Mouse (Mus musculus) embryonic facial prominence, embryonic 15.5 days (tissue): ENCODE data around the gene Rtkn. TPM values are rescaled to one million over a fixed set of nuclear protein-coding genes. Genes with fewer than 3 reads are reported as not detected.
A peak's percentile ranks its signal among the peaks of the same experiment; 100 is the strongest.
"Not testable (repeated sequence)": the region's sequence is repeated elsewhere in the genome, so short reads cannot be mapped to it uniquely, and the experiment has no call there.

ENCODE experiments used
- ATAC-seq: fragments of 200-750 bp; cut with Nextera tagmentation; 2 replicates; pipeline ENCODE4 v1.8.0; 2017; ENCODE audit warnings: low read depth, moderate TSS enrichment; ENCODE audit not compliant: insufficient number of reproducible peaks, low FRiP score, low TSS enrichment
- H3K27ac ChIP-seq: fragments of 300-500 bp; sonication (generic); replicated peaks from 2 replicates; pipeline ENCODE4 v1.5.1; 2015; ENCODE audit warnings: mild to moderate bottlenecking, inconsistent platforms
- H3K27me3 ChIP-seq: fragments of 300-500 bp; sonication (generic); 2 replicates; pipeline ENCODE4 v1.6.1; 2015; ENCODE audit warnings: inconsistent platforms
- H3K36me3 ChIP-seq: fragments of 300-500 bp; sonication (generic); 2 replicates; pipeline ENCODE4 v1.6.1; 2015; ENCODE audit warnings: mild to moderate bottlenecking, inconsistent platforms
- H3K4me1 ChIP-seq: fragments of 300-500 bp; sonication (generic); 2 replicates; pipeline ENCODE4 v1.6.1; 2015; ENCODE audit warnings: inconsistent platforms
- H3K4me2 ChIP-seq: fragments of 300-500 bp; sonication (generic); replicated peaks from 2 replicates; pipeline ENCODE4 v1.6.1; 2015; ENCODE audit warnings: mild to moderate bottlenecking, inconsistent platforms
- H3K4me3 ChIP-seq: fragments of 300-500 bp; sonication (generic); replicated peaks from 2 replicates; pipeline ENCODE4 v1.5.1; 2015; ENCODE audit warnings: mild to moderate bottlenecking, inconsistent platforms
- H3K9ac ChIP-seq: fragments of 300-500 bp; sonication (generic); 2 replicates; pipeline ENCODE4 v1.6.1; 2015; ENCODE audit warnings: inconsistent platforms
- H3K9me3 ChIP-seq: fragments of 300-500 bp; sonication (generic); replicated peaks from 2 replicates; pipeline ENCODE4 v1.6.1; 2016; ENCODE audit warnings: inconsistent platforms
- WGBS: fragments of 180-500 bp; shearing (Covaris S2); methylation state at CpG from one replicate; pipeline ENCODE4 v1.1.7; 2015; 5-methylcytosine and 5-hydroxymethylcytosine counted together
- polyA plus RNA-seq: library from polyadenylated mRNA; unstranded; fragments of >200 nt; fragmentation: Nextera tagmentation; extraction: Ambion mirVana; gene quantifications from 2 replicates; pipeline ENCODE4 v1.2.1, GENCODE M21; 2015

Rtkn gene
- polyA plus RNA-seq, 1 experiment from 2014 or later = 62.8 TPM

GRCm38 (mm10) chr6:83142211-83142731 lies 7.0 kb downstream of the Rtkn start:
- peak overlapping the region; percentile 46 for H3K4me2 ChIP-seq
- peak overlapping the region; percentile 60 for H3K27ac ChIP-seq
- no peaks in the 10 kb centered on the region for H3K27me3 ChIP-seq
- H3K4me3 ChIP-seq = peak overlapping the region; percentile 25
- H3K9me3 ChIP-seq = no peaks in the 10 kb centered on the region
- WGBS = 9% methylated on average over 41 of the region's 41 CpGs
- peaks cover 49% of the 10 kb centered on the region for H3K4me1 ChIP-seq
- H3K9ac ChIP-seq = peak overlapping the region; percentile 2
- ATAC-seq = no peak
- peaks cover 6% of the 10 kb centered on the region for H3K36me3 ChIP-seq

DNA sequence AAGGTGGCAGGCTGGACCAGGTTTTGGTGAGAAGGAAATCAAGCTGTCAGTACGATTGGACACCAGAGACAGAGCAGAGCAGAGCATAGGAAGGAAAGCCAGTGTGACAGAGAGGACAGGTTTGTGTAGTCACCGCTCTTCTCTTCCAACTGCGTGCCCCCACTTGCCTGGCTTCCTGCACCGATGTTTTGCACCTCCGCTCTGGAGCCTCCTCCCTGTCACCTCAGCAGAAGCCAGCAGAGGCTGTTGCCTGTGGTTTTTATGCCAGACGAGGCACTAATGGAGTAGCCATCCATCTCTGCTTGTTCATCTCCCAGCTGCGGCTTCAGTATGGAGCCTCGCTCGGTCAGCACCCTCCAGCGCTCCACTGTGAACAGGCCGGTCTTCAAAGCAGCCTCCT lies 7.6 kb downstream of the Rtkn start:
- 53% methylated on average over 11 of the region's 11 CpGs for WGBS
- H3K9ac ChIP-seq = no peak overlapping the region
- ATAC-seq = 0 out of 2 replicates have a peak, but pooled peaks have one; percentile 5
- peak overlapping the region; percentile 46; the same call in 1 of the 2 replicates for H3K4me2 ChIP-seq
- H3K9me3 ChIP-seq = no peaks in the 10 kb centered on the region
- H3K27ac ChIP-seq = peak overlapping the region; percentile 60
- H3K36me3 ChIP-seq = peaks cover 12% of the 10 kb centered on the region
- no peaks in the 10 kb centered on the region for H3K27me3 ChIP-seq
- peaks cover 47% of the 10 kb centered on the region for H3K4me1 ChIP-seq
- no peak overlapping the region for H3K4me3 ChIP-seq

DNA sequence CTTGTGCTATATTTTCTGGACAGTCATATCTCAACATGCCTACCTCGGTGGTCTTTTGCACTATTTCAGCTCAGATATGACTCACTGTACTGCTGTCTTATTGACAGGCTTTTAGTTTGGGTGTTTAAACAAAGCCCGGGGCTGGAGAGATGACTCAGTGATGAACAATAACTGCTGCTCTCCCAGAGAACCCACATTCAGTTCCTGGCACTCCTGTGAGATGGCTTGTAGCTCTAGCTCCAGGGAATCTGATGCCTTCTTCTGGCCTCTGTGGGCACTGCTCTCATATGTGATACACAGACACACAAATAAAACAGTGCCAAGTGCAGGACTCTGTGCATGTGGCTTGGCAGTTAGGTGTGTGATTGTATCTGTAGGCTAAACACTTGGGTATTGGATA lies 9.9 kb downstream of the Rtkn start:
- Histone ChIP-seq H3K4me2 (no peak overlapping the region), H3K4me1 (peaks cover 24% of the 10 kb centered on the region), H3K27me3 (no peaks in the 10 kb centered on the region), H3K36me3 (peaks cover 35% of the 10 kb centered on the region), H3K4me3 (no peak overlapping the region), H3K27ac (no peak overlapping the region), H3K9me3 (no peaks in the 10 kb centered on the region), H3K9ac (no peak overlapping the region)
- 48% methylated on average over 2 of the region's 2 CpGs for WGBS
- no peak for ATAC-seq

DNA sequence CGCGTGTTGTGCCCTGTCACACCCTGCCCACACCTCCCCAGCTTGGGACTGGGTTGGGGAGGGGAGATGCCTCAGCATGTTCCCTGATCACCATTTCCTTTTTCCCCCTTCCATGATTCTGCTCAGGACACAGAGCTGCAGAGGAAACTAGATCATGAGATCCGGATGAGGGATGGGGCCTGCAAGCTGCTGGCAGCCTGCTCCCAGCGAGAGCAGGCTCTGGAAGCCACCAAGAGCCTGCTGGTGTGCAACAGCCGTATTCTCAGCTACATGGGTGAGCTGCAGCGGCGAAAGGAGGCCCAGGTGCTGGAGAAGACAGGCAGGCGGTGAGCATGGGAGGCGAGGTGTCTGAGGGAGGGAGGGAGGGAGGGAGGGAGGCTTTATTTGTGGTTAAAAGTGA lies 10.5 kb downstream of the Rtkn start:
- Histone ChIP-seq H3K27ac (no peak overlapping the region; the same call in 1 of the 2 replicates), H3K4me2 (no peak overlapping the region), H3K9me3 (no peaks in the 10 kb centered on the region), H3K27me3 (no peaks in the 10 kb centered on the region), H3K4me1 (peaks cover 23% of the 10 kb centered on the region), H3K4me3 (no peak overlapping the region), H3K9ac (no peak overlapping the region), H3K36me3 (peaks cover 41% of the 10 kb centered on the region)
- no peak for ATAC-seq
- 49% methylated on average over 9 of the region's 9 CpGs for WGBS

GRCm38 (mm10) chr6:83147280-83147679 lies 12.0 kb downstream of the Rtkn start:
- ATAC-seq = no peak
- Histone ChIP-seq H3K9me3 (no peaks in the 10 kb centered on the region), H3K36me3 (peaks cover 55% of the 10 kb centered on the region), H3K27me3 (no peaks in the 10 kb centered on the region), H3K27ac (no peak overlapping the region), H3K4me1 (peaks cover 11% of the 10 kb centered on the region), H3K4me3 (no peak overlapping the region), H3K4me2 (no peak overlapping the region), H3K9ac (no peak overlapping the region)
- 65% methylated on average over 7 of the region's 7 CpGs for WGBS

GRCm38 (mm10) chr6:83151721-83152120 lies 16.5 kb downstream of the Rtkn start:
- Histone ChIP-seq H3K36me3 (peaks cover 61% of the 10 kb centered on the region), H3K27ac (no peak overlapping the region), H3K27me3 (no peaks in the 10 kb centered on the region), H3K9me3 (no peaks in the 10 kb centered on the region), H3K4me1 (peaks cover 17% of the 10 kb centered on the region), H3K4me3 (no peak overlapping the region), H3K9ac (no peak overlapping the region), H3K4me2 (no peak overlapping the region)
- ATAC-seq = no peak
- WGBS = 43% methylated on average over 8 of the region's 8 CpGs

DNA sequence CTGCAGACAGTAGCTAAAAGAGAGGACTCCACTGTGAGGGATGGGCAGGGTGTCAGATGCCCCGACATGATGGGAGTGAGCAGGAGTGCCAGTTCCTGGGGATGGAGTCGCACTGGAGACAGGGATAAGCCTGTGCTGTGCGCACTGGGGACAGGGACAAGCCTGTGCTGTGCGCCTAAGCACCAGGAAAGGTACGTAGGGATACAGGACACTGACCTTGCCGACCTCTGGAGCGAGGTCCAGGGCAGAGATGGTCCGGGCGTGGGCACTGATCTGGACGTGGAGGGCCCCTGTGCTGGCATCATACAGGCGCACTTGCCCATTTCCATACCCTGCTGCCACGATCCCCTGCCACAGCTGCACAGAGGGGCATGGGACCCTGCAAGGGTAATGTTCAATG lies 17.8 kb downstream of the Rtkn start:
- Histone ChIP-seq H3K4me2 (no peak overlapping the region), H3K27me3 (no peaks in the 10 kb centered on the region), H3K4me1 (peaks cover 17% of the 10 kb centered on the region), H3K36me3 (peaks cover 49% of the 10 kb centered on the region), H3K27ac (no peak overlapping the region), H3K9ac (no peak overlapping the region), H3K4me3 (no peak overlapping the region), H3K9me3 (no peaks in the 10 kb centered on the region)
- 82% methylated on average over 12 of the region's 12 CpGs for WGBS
- no peak for ATAC-seq

DNA sequence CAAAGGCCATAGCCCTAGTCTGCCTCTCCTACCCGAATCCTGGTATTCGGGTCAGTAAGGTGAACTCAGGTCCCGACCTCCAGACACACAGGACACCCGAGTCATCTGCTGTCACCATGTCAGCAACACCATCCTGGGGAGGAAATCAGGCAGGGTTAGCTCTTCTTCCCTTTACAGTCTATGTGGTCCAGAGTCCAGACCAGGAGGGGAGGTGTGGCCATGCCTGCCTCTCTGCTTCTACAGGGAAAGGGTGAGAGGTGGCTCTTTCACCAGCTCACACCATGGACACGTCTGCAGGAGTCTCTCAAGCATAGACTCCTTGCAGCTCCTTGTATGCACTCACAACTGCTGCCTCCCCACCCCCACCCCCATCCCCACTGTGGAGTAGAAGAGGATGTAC lies 18.2 kb downstream of the Rtkn start:
- 69% methylated on average over 5 of the region's 5 CpGs for WGBS
- Histone ChIP-seq H3K27me3 (no peaks in the 10 kb centered on the region), H3K4me1 (peaks cover 17% of the 10 kb centered on the region), H3K9me3 (no peaks in the 10 kb centered on the region), H3K36me3 (peaks cover 45% of the 10 kb centered on the region), H3K4me2 (no peak overlapping the region), H3K9ac (no peak overlapping the region), H3K27ac (no peak overlapping the region), H3K4me3 (no peak overlapping the region)
- no peak for ATAC-seq

DNA sequence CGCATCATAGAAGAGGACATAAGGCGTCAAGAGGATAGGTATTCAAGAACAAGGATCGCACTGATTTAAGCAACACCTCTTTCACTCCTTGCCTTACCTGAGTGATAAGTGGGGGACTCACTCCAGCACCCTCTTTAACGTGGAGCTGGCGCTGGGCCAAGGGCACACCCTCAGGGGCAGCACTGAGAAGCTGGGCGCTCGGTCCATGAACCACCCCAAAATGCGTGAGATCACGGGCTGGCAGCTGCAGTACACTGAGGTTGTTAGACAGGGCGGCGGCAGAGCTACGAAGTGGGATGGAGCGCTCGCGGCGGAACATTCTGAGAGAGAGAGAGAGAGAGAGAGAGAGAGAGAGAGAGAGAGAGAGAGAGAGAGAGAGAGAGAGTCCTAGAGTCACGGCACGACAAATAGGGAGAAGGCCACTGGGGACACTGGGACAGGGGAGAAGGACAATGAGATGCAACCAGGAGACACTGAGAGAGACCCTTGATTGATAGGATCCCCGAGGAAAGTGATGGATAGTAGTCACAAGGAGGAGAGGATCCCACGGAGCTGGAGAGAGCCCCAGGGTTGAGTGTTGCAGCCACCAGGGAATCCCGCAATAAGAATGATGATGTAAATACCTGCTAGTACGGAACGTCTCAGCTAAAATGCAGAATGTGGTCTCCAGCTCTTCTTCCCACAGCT lies 20.4 kb downstream of the Rtkn start:
- H3K4me1 ChIP-seq = peaks cover 17% of the 10 kb centered on the region
- H3K4me2 ChIP-seq = peak overlapping the region; percentile 85
- 0 out of 2 replicates have a peak, but pooled peaks have one; percentile 12 for ATAC-seq
- H3K9ac ChIP-seq = peak overlapping the region; percentile 21; the same call in 1 of the 2 replicates
- whole genome bisulfite sequencing = 6% methylated on average over 23 of the region's 23 CpGs
- H3K27ac ChIP-seq = no peak overlapping the region
- no peaks in the 10 kb centered on the region for H3K9me3 ChIP-seq
- peaks cover 23% of the 10 kb centered on the region for H3K36me3 ChIP-seq
- H3K27me3 ChIP-seq = peaks cover 8% of the 10 kb centered on the region
- H3K4me3 ChIP-seq = peak overlapping the region; percentile 58

DNA sequence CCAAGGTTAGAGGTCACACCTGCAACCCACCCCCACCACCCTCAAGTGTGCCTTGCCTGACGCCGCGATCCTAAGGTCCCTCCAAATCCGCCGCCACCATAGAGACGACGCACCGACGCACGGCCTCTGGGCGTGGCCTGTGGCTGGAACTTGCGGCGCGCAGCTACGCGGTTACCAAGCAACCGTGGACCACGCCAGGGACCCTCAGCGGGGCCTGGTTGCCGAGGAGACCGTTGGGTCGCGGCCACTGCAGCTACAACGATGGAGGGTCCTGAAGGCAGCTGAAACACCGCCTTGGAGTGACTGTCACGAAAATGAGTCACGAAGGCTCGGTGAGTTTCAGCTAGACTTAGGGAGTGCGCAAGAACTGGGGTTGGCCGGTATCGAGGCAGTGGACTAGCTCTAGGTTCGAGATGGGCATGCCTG lies 21.0 kb downstream of the Rtkn start, which contains the start of the genes Wdr54 and 1700003E16Rik:
Wdr54 (minus strand) TSS at position 139 of the 426 bp plus-strand sequence.
1700003E16Rik (plus strand) TSS at position 146 of the 426 bp plus-strand sequence.
- ATAC-seq = peak; percentile 77
- Histone ChIP-seq H3K27ac (no peak within 1 kb of the TSS), H3K4me1 (peaks cover 19% of the 10 kb centered on the region), H3K4me3 (peak within 1 kb of the TSS; percentile 58), H3K9ac (peak within 1 kb of the TSS; percentile 21; the same call in 1 of the 2 replicates), H3K36me3 (peaks cover 18% of the 10 kb centered on the region), H3K27me3 (peaks cover 14% of the 10 kb centered on the region), H3K4me2 (peak within 1 kb of the TSS; percentile 85), H3K9me3 (no peaks in the 10 kb centered on the region)
- 2% methylated on average over 32 of the region's 32 CpGs for WGBS

- not testable (repeated sequence) for H3K27ac ChIP-seq, H3K4me2 ChIP-seq, H3K4me3 ChIP-seq, H3K36me3 ChIP-seq, ATAC-seq, H3K9me3 ChIP-seq, H3K9ac ChIP-seq
- Histone ChIP-seq H3K4me1 (peaks cover 33% of the 10 kb centered on the region), H3K27me3 (peaks cover 31% of the 10 kb centered on the region)
- WGBS = 27% methylated on average over 3 of the region's 3 CpGs
These were observed 24.2 kb downstream of the Rtkn start for GRCm38 (mm10) chr6:83159456-83159855.
